Mouse (Mus musculus) heart, embryonic 11.5 days (tissue): ENCODE results near the gene Grb10. TPM values are rescaled to one million over a fixed set of nuclear protein-coding genes. Genes with fewer than 3 reads are reported as not detected.

Experiments
- ATAC-seq: fragments of 200-750 bp; cut with Nextera tagmentation; replicated peaks from 2 replicates; pipeline ENCODE4 v1.8.0; 2017; ENCODE audit warnings: moderate library complexity; ENCODE audit not compliant: insufficient number of reproducible peaks, low FRiP score, low TSS enrichment
- H3K27ac ChIP-seq: fragments of 300-500 bp; sonication (generic); 2 replicates; pipeline ENCODE4 v1.5.1; 2014; ENCODE audit warnings: mild to moderate bottlenecking, low read depth, low read length
- H3K27me3 ChIP-seq: fragments of 300-500 bp; sonication (generic); 2 replicates; pipeline ENCODE4 v1.6.1; 2014; ENCODE audit warnings: mild to moderate bottlenecking, low read length, mixed read lengths; ENCODE audit not compliant: control insufficient read depth, insufficient read depth
- H3K36me3 ChIP-seq: fragments of 300-500 bp; sonication (generic); 2 replicates; pipeline ENCODE4 v1.6.1; 2014; ENCODE audit warnings: mild to moderate bottlenecking, low read length, moderate library complexity, mixed read lengths; ENCODE audit not compliant: control insufficient read depth, insufficient read depth
- H3K4me1 ChIP-seq: fragments of 300-500 bp; sonication (generic); 2 replicates; pipeline ENCODE4 v1.6.1; 2014; ENCODE audit warnings: low read length; ENCODE audit not compliant: control insufficient read depth, insufficient read depth
- H3K4me2 ChIP-seq: fragments of 300-500 bp; sonication (generic); 2 replicates; pipeline ENCODE4 v1.6.1; 2014; ENCODE audit warnings: mild to moderate bottlenecking, moderate library complexity
- H3K4me3 ChIP-seq: fragments of 300-500 bp; sonication (generic); 2 replicates; pipeline ENCODE4 v1.5.1; 2014; ENCODE audit warnings: low read depth, low read length
- H3K9ac ChIP-seq: fragments of 300-500 bp; sonication (generic); 2 replicates; pipeline ENCODE4 v1.6.1; 2014; ENCODE audit warnings: mild to moderate bottlenecking, low read depth, low read length, moderate library complexity
- H3K9me3 ChIP-seq: fragments of 300-500 bp; sonication (generic); replicated peaks from 2 replicates; pipeline ENCODE4 v1.6.1; 2016; ENCODE audit warnings: low read length; ENCODE audit not compliant: control insufficient read depth
- WGBS: fragments of 180-500 bp; shearing (Covaris S2); extraction: QIAGEN DNeasy Blood & Tissue Kit; methylation state at CpG from one replicate; pipeline ENCODE4 v1.1.7; 2014; ENCODE audit not compliant: insufficient replicate concordance; 5-methylcytosine and 5-hydroxymethylcytosine counted together
- polyA plus RNA-seq: library from polyadenylated mRNA; unstranded; fragments of >200 nt; fragmentation: Nextera tagmentation; extraction: Ambion mirVana; gene quantifications from 2 replicates; pipeline ENCODE4 v1.2.1, GENCODE M21; 2014

The Grb10 gene
- 263 and 402 TPM in 2 replicates for polyA plus RNA-seq

- H3K9ac ChIP-seq: peak within 1 kb of the TSS; percentile 90
- peaks cover 47% of the 10 kb centered on the region for H3K27me3 ChIP-seq
- H3K36me3 ChIP-seq: no peaks in the 10 kb centered on the region
- peak within 1 kb of the TSS; percentile 56 for H3K4me2 ChIP-seq
- WGBS: 40% methylated on average over 10 of the region's 10 CpGs
- no peaks in the 10 kb centered on the region for H3K9me3 ChIP-seq
- no peak for ATAC-seq
- peak within 1 kb of the TSS; percentile 92 for H3K27ac ChIP-seq
- H3K4me3 ChIP-seq: peak within 1 kb of the TSS; percentile 75
- 0 out of 2 replicates have a peak, but pooled peaks cover 2% of the 10 kb centered on the region for H3K4me1 ChIP-seq
Observed at GRCm38 (mm10) chr11:12038470-12038985, at the start of gene Grb10. Gene Grb10, minus strand, starts transcription at chr11:12038683.

GRCm38 (mm10) chr11:12081638-12082037 is 43.2 kb upstream of the Grb10 start:
- Histone ChIP-seq H3K9me3 (no peaks in the 10 kb centered on the region), H3K4me2 (no peak overlapping the region), H3K36me3 (no peaks in the 10 kb centered on the region), H3K9ac (no peak overlapping the region), H3K4me3 (no peak overlapping the region), H3K27me3 (no peaks in the 10 kb centered on the region), H3K27ac (no peak overlapping the region), H3K4me1 (no peaks in the 10 kb centered on the region)
- WGBS: 81% methylated on average over 3 of the region's 3 CpGs
- peak; percentile 74; the same call in 1 of the 2 replicates for ATAC-seq

- ATAC-seq: no peak
- H3K4me3 ChIP-seq: no peak overlapping the region
- no peaks in the 10 kb centered on the region for H3K4me1 ChIP-seq
- H3K36me3 ChIP-seq: no peaks in the 10 kb centered on the region
- no peak overlapping the region for H3K27ac ChIP-seq
- H3K9me3 ChIP-seq: no peaks in the 10 kb centered on the region
- no peak overlapping the region for H3K9ac ChIP-seq
- H3K4me2 ChIP-seq: no peak overlapping the region
- no peaks in the 10 kb centered on the region for H3K27me3 ChIP-seq
- WGBS: 73% methylated on average over 2 of the region's 2 CpGs
Observed at GRCm38 (mm10) chr11:12079231-12079630, 40.7 kb upstream of the Grb10 start.

- 82% methylated on average over 1 of the region's 1 CpGs for WGBS
- no peaks in the 10 kb centered on the region for H3K9me3 ChIP-seq
- no peaks in the 10 kb centered on the region for H3K36me3 ChIP-seq
- no peak overlapping the region for H3K27ac ChIP-seq
- no peaks in the 10 kb centered on the region for H3K27me3 ChIP-seq
- ATAC-seq: no peak
- H3K4me1 ChIP-seq: no peaks in the 10 kb centered on the region
- no peak overlapping the region for H3K4me3 ChIP-seq
- H3K4me2 ChIP-seq: no peak overlapping the region
- no peak overlapping the region for H3K9ac ChIP-seq
Observed at GRCm38 (mm10) chr11:12075449-12075848, 37.0 kb upstream of the Grb10 start.

- Histone ChIP-seq H3K4me2 (no peak overlapping the region), H3K27me3 (no peaks in the 10 kb centered on the region), H3K36me3 (no peaks in the 10 kb centered on the region), H3K4me3 (no peak overlapping the region), H3K27ac (no peak overlapping the region), H3K9me3 (no peaks in the 10 kb centered on the region), H3K4me1 (no peaks in the 10 kb centered on the region), H3K9ac (no peak overlapping the region)
- ATAC-seq: no peak
- WGBS: 80% methylated on average over 6 of the region's 6 CpGs
Observed at GRCm38 (mm10) chr11:12073394-12074226, 35.1 kb upstream of the Grb10 start.

- ATAC-seq: no peak
- 78% methylated on average over 3 of the region's 3 CpGs for WGBS
- H3K9ac ChIP-seq: no peak overlapping the region
- no peaks in the 10 kb centered on the region for H3K9me3 ChIP-seq
- no peak overlapping the region for H3K27ac ChIP-seq
- H3K27me3 ChIP-seq: no peaks in the 10 kb centered on the region
- no peaks in the 10 kb centered on the region for H3K4me1 ChIP-seq
- no peaks in the 10 kb centered on the region for H3K36me3 ChIP-seq
- no peak overlapping the region for H3K4me2 ChIP-seq
- H3K4me3 ChIP-seq: no peak overlapping the region
Observed at GRCm38 (mm10) chr11:12072322-12072721, 33.8 kb upstream of the Grb10 start.

GRCm38 (mm10) chr11:12059005-12059404 is 20.5 kb upstream of the Grb10 start:
- Histone ChIP-seq H3K4me1 (no peaks in the 10 kb centered on the region), H3K27ac (no peak overlapping the region), H3K36me3 (no peaks in the 10 kb centered on the region), H3K9me3 (no peaks in the 10 kb centered on the region), H3K4me3 (no peak overlapping the region), H3K4me2 (no peak overlapping the region), H3K27me3 (no peaks in the 10 kb centered on the region), H3K9ac (no peak overlapping the region)
- WGBS: 70% methylated on average over 4 of the region's 4 CpGs
- no peak for ATAC-seq

- no peaks in the 10 kb centered on the region for H3K4me1 ChIP-seq
- no peaks in the 10 kb centered on the region for H3K27me3 ChIP-seq
- H3K36me3 ChIP-seq: no peaks in the 10 kb centered on the region
- no peak overlapping the region for H3K4me3 ChIP-seq
- WGBS: 51% methylated on average over 2 of the region's 2 CpGs
- no peaks in the 10 kb centered on the region for H3K9me3 ChIP-seq
- no peak for ATAC-seq
- H3K27ac ChIP-seq: no peak overlapping the region
- H3K4me2 ChIP-seq: no peak overlapping the region
- no peak overlapping the region for H3K9ac ChIP-seq
Observed at GRCm38 (mm10) chr11:12048547-12049327, 10.3 kb upstream of the Grb10 start.
